Mouse (Mus musculus) cerebellum, adult 8-10 months (tissue): ENCODE measurements around the gene Ly6g.
A peak's percentile ranks its signal among the peaks of the same experiment; 100 is the strongest.
"Not testable (repeated sequence)": the region's sequence is repeated elsewhere in the genome, so short reads cannot be mapped to it uniquely, and the experiment has no call there.

Source experiments
- DNase-seq: peaks from one replicate; pipeline ENCODE4 v3.0.0; 2022

Ly6g gene

DNA sequence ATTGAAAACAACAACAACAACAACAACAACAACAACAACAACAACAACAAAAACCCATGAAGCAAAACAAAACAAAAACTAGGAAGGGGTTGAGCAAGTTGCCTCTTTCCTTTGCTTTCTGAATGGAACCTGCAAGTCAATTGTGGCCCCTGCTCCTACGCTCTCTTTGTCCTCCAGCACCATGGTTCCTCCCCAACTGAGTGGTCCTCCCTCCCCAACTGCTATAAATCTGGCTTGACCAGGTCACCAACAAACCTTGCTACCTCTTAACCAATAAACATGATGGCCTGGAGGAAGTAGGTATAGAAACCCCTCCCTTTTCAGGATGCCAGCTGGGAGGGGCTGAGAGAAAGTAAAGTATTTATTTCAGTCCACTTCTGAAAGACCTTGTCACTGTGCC is at the start of gene Ly6g:
Gene Ly6g, plus strand, starts transcription at position 301 of the 400 bp plus-strand sequence.
- DNase-seq = no peak

DNA sequence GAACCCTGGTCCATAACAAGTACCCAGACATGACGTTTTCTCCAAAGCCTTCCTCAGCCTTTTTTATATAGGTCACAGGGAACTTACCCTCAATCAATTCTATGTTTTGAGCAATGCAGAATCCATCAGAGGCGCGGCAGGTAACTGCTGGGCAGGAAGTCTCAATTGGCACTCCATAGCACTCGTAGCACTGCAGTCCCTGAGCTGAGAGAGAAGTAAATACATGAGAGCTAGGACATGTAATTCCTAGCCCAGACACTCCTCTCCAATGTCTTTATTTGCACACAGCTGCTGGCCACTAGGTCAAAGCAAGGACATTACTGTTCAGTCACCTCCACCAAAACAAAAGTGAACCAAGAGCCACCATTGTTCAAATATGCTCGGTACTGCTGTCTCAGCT is 44.6 kb upstream of the Ly6g start:
- not testable (repeated sequence) for DNase-seq

GRCm38 (mm10) chr15:75111861-75112630 is 43.0 kb upstream of the Ly6g start, which contains the start of gene Ly6c2:
TSS of gene Ly6c2 (minus strand) at chr15:75111970.
- not testable (repeated sequence) for DNase-seq

DNA sequence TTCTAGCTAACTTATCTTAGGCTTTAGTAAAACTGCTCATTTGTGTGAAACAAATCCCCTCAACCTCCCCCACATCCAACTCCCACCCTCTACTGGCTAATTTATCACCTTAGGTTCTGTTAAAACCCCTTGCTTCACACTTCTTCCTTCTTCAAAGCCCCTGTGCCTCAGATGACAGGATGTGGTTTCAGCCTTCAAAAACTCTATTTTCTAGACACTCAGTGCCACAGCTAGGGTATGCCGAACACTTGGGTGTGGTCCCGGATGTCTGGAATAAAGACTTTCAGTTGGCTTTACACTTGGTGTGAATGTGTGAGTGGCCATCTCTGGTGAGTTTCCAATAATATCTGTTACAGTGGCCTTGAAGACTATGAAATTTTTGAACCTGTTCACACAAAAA is 38.5 kb upstream of the Ly6g start:
- DNase-seq = no peak

DNA sequence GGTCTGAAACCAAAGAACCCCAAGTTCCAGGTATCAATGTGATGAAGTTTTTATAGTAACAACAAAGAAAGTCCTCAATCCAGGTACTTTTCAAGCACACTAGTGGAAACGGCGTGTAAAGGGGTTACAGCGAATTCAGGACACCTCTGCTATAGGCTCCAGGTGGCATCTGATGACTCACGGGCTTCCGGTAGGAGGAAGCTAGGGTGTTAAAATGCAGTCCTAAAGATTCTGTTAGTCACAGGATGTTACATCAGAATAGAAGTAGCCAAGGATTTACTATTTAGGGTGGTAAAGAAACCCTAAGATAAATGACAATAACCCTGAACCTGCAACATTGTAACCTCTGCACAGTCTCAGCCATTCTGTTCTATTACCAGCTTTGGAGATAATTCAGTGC is 37.6 kb upstream of the Ly6g start:
- not testable (repeated sequence) for DNase-seq

- DNase-seq = peak; percentile 11
Observed at GRCm38 (mm10) chr15:75118742-75119141, 36.3 kb upstream of the Ly6g start.

DNA sequence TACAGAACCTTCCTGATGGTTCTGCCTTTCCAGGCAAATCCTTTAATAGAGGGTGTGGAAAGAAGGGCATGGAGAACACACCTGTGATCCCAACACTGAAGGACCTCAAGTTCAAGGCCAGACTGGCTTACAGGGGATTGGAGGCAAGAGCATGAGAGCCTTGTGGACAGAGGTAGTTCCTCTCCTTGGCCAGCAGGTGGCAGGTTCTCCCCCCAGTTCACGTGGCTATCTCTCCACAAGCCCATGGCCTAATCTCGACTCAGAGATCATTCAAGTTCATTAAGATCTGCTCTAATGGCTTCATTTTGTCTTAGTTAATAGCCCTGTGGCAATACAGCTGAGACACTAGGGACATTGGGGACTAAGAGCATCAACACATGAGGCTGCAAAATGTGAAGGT is 35.0 kb upstream of the Ly6g start:
- DNase-seq = no peak

DNA sequence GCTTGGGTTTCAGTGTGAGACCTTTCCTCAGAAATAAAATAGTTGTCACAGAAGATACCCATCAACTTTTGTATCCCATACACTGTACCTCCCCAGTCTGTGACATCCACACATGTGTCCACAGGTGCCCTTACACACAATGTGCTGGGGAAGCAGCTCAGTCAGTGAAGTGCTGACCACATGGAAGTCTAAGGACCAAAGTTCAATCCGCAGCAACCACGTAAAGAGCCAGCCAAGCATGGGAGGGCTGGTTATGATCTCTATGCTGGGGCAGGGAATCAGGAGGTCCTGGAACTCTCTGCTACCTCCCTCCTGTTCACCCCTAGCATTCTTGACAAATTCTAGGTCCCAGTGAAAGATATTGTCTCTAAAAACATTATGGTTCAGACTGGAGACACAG is 22.7 kb upstream of the Ly6g start:
- DNase-seq = not testable (repeated sequence)

DNA sequence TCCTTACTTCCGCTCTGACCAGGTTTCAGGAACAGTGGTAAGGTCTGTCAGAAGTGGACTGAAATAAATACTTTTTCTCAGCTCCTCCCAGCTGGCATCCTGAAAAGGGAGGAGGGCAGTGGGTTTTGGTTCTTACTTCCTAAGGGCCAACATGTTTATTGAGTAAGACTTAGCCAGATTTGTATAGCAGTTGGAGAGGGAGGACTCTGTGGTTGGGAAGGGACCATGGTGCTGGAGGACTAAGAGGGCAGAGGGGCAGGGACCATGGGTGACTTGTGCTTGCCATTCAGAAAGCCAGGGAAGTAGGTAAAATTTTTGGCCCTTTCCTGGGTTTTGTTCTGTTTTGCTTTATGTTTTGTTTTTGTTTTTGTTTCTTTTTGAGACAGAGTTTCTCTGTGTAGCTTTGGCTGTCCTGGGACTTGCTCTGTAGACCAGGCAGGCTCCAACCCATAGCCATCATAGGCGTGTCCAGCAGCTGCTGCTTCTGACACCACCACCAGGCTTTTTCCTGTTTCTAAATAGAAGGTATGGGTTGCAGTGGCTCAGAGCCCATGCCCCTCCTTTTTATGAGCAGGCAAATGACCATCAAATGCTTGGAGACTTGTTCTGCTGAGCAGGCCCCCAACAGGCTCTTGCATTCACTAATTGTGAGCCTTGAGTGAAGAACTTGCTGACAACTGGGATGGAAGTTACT is 19.8 kb upstream of the Ly6g start:
- DNase-seq = not testable (repeated sequence)

- not testable (repeated sequence) for DNase-seq
Observed at GRCm38 (mm10) chr15:75137739-75138138, 17.3 kb upstream of the Ly6g start.

DNA sequence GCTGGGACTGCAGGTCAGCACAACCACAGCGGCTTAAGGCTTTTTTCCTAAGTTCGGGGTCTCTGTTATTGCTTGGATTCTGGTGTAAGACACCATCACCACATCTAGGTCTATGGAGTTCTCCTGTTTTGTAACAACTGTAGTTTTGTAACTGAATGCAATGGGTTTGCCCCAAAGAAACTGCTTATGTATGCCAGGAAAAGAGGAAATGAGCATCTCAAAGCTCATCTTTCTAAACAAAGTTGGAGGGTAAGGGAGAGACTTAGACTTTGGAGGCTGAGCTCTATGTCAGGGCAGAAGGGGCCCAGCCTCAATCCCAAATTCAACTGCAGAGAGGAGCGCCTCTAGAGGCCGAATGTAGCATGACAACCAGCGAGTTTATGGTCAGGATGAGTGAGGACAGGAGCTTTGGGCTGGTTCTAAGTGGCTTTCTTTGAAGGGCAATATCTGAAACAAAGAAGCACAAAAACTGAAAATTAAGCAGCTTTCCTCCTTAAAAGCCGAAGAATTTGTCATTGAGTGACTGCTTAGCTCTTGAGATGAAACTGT is 13.2 kb upstream of the Ly6g start:
- not testable (repeated sequence) for DNase-seq

DNA sequence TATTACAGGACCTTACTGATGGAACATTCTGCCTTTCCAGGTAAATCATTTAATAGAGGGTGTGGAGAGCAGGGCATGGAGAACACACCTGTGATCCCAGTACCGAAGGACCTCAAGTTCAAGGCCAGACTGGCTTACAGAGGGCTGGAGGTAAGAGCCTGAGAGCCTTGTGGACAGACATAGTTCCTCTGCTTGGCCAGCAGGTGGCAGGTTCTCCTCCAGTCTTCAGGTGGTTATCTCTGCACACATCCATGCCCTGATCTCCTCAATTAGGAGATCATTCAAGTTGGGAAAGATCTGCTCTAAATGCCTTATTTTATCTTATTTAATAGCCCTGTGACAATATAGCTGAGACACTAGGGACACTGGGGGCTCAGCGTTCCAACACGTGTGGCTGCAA is 11.3 kb upstream of the Ly6g start:
- no peak for DNase-seq

DNA sequence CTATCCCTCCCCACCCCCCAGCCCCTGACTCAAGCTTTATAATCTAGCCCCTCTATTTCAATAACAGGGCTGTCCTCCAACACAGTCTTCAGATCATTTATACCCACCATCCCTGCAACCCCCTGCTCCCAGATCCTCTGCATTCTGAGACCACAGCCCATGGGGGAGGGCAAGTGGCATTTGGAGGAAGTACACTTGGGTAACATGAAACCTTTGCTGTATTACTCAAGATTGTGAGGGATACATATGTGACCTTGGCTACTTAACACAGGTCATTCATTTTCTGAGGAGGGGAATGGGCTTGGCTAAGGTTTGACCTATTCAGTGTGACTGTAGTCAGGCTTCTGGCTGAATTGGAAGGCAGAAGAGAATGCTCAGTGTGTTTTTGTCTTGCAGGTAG is 2.0 kb upstream of the Ly6g start:
- no peak for DNase-seq

- no peak for DNase-seq
Observed at GRCm38 (mm10) chr15:75157646-75158045, 2.6 kb downstream of the Ly6g start.

DNA sequence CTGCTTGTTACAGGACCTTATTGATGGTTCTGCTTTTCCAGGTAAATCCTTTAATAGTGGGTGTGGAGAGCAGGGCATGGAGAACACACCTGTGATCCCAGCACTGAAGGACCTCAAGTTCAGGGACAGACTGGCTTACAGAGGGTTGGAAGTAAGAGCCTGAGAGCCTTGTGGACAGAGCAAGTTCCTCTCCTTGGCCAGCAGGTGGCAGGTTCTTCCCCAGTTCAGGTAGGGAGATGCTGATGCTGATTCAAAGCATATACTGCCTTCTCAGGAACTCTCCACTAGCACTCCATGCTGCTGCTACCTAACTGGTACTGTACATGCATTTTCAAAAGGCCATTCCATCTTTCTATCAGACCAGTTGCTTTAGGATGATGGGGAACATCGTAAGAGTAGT is 20.5 kb downstream of the Ly6g start:
- no peak for DNase-seq

DNA sequence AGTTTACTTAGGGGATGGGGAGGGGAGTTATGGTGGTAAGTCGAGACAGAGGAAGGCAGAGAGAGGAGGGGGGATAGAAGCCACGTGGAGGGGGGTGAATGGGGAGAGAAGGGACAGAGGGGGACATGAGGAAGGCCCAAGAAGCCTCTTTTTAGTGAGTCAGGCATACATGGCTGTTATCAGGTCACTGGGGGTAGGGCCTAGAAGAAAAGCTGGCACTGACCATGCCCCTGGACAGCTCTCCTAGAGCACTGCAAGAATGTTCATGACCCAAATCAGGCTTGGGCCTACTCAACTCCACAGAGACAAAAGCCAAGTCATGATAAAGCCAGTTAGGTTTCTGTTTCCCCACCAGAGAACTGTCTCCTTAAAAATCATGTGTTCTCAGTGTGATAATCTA is 31.3 kb downstream of the Ly6g start:
- no peak for DNase-seq

DNA sequence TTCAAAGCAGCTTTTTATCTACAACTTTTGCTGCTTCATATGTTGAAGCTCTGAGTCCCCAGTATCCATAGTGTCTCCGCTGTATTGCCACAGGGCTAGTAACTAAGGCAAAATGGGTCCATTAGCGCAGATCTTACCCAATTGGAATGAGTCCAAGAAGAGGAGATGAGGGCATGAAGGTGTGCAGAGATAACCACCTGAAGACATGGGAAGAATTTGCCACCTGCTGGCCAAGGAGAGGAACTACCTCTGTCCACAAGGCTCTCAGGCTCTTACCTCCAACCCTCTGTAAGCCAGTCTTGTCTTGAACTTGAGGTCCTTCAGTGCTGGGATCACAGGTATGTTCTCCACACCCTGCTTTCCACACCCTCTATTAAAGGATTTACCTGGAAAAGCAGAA is 34.1 kb downstream of the Ly6g start:
- DNase-seq = no peak

GRCm38 (mm10) chr15:75190560-75190959 is 35.5 kb downstream of the Ly6g start:
- not testable (repeated sequence) for DNase-seq
